Mouse (Mus musculus) telencephalon, adult 2 months (tissue): ENCODE data around the gene Slco3a1.
A peak's percentile ranks its signal among the peaks of the same experiment; 100 is the strongest.

ENCODE experiments used
- DNase-seq: peaks from one replicate; pipeline ENCODE4 v3.0.0-alpha.2; 2011; ENCODE audit warnings: low read depth, low spot score

Gene Slco3a1

GRCm38 (mm10) chr7:74382286-74382685 lies 172.3 kb downstream of the Slco3a1 start:
- no peak for DNase-seq

- no peak for DNase-seq
These were observed 172.7 kb downstream of the Slco3a1 start for GRCm38 (mm10) chr7:74381881-74382281.

- DNase-seq = no peak
These were observed 173.5 kb downstream of the Slco3a1 start for GRCm38 (mm10) chr7:74381051-74381450.

GRCm38 (mm10) chr7:74377909-74378308 lies 176.7 kb downstream of the Slco3a1 start:
- no peak for DNase-seq

- DNase-seq = peak; percentile 74
These were observed 178.1 kb downstream of the Slco3a1 start for GRCm38 (mm10) chr7:74376397-74377044.

- DNase-seq = no peak
These were observed 179.2 kb downstream of the Slco3a1 start for GRCm38 (mm10) chr7:74375174-74375957.

- no peak for DNase-seq
These were observed 181.5 kb downstream of the Slco3a1 start for GRCm38 (mm10) chr7:74373056-74373455.

GRCm38 (mm10) chr7:74372141-74372582 lies 182.4 kb downstream of the Slco3a1 start:
- no peak for DNase-seq

GRCm38 (mm10) chr7:74371656-74372055 lies 182.9 kb downstream of the Slco3a1 start:
- no peak for DNase-seq

- no peak for DNase-seq
These were observed 183.4 kb downstream of the Slco3a1 start for GRCm38 (mm10) chr7:74371208-74371607.

GRCm38 (mm10) chr7:74369657-74370056 lies 184.9 kb downstream of the Slco3a1 start:
- no peak for DNase-seq

- no peak for DNase-seq
These were observed 186.2 kb downstream of the Slco3a1 start for GRCm38 (mm10) chr7:74368256-74368980.

GRCm38 (mm10) chr7:74367350-74367749 lies 187.2 kb downstream of the Slco3a1 start:
- no peak for DNase-seq

GRCm38 (mm10) chr7:74365623-74366022 lies 189.0 kb downstream of the Slco3a1 start:
- DNase-seq = no peak

GRCm38 (mm10) chr7:74364956-74365355 lies 189.6 kb downstream of the Slco3a1 start:
- no peak for DNase-seq

GRCm38 (mm10) chr7:74363440-74363839 lies 191.1 kb downstream of the Slco3a1 start:
- DNase-seq = no peak

- DNase-seq = no peak
These were observed 192.9 kb downstream of the Slco3a1 start for GRCm38 (mm10) chr7:74361677-74362076.

GRCm38 (mm10) chr7:74357027-74357426 lies 197.6 kb downstream of the Slco3a1 start:
- DNase-seq = no peak

- DNase-seq = peak; percentile 62
These were observed 199.9 kb downstream of the Slco3a1 start for GRCm38 (mm10) chr7:74354527-74355256.

GRCm38 (mm10) chr7:74353707-74354468 lies 200.7 kb downstream of the Slco3a1 start:
- no peak for DNase-seq

- no peak for DNase-seq
These were observed 201.3 kb downstream of the Slco3a1 start for GRCm38 (mm10) chr7:74353240-74353639.
